Mouse (Mus musculus): ENCODE results near the gene Stk17b. TPM values are rescaled to one million over a fixed set of nuclear protein-coding genes. Genes with fewer than 3 reads are reported as not detected.
"Not testable (repeated sequence)": the region's sequence is repeated elsewhere in the genome, so short reads cannot be mapped to it uniquely, and the experiment has no call there.

Stk17b gene
- polyA plus RNA-seq, 1 experiment: 81.1 TPM

GRCm38 (mm10) chr1:53772967-53773366 is 12.1 kb downstream of the Stk17b start:
- no peak overlapping the region for H3K4me3 ChIP-seq (ENCODE audit: insufficient read depth, low read length)
- H3K4me1 ChIP-seq (ENCODE audit: control insufficient read depth, insufficient read depth, low read length): peaks cover 26% of the 10 kb centered on the region
- TF ChIP-seq CTCF (IDR thresholded peaks at IDR 0.05; ENCODE audit: low read depth, low read length) (no peak), POLR2A (IDR thresholded peaks at IDR 0.05; ENCODE audit: borderline replicate concordance, low read depth, low read length) (no peak)
- H3K27ac ChIP-seq (ENCODE audit: insufficient read depth, low read depth, low read length): peak overlapping the region; percentile 94

DNA sequence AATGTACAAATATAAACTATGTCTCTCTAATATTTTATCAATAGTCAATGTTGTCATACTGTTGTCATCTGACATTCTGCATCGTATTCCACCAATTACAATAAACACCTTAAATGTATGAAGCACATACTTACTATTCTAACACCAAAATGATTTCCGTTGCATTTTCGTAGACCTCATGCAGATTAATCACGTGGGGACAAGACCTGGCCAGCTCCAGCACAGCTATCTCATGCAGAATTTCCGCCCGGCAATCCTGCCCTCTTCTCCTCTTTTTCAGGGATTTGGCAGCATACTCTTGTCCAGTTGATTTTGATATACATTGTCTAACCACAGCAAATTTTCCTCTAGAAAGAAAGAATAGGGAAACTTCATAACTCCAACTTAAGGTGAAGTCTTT is 13.5 kb downstream of the Stk17b start:
- TF ChIP-seq POLR2A (IDR thresholded peaks at IDR 0.05; ENCODE audit: borderline replicate concordance, low read depth, low read length) (no peak), CTCF (IDR thresholded peaks at IDR 0.05; ENCODE audit: low read depth, low read length) (no peak)
- Histone ChIP-seq H3K4me3 (ENCODE audit: insufficient read depth, low read length) (no peak overlapping the region), H3K27ac (ENCODE audit: insufficient read depth, low read depth, low read length) (no peak overlapping the region)

GRCm38 (mm10) chr1:53766112-53766511 is 18.9 kb downstream of the Stk17b start:
- TF ChIP-seq POLR2A (IDR thresholded peaks at IDR 0.05; ENCODE audit: borderline replicate concordance, low read depth, low read length) (no peak), CTCF (IDR thresholded peaks at IDR 0.05; ENCODE audit: low read depth, low read length) (no peak)
- H3K4me1 ChIP-seq (ENCODE audit: control insufficient read depth, insufficient read depth, low read length): peaks cover 12% of the 10 kb centered on the region
- H3K27ac ChIP-seq (ENCODE audit: insufficient read depth, low read depth, low read length): no peak overlapping the region
- no peak overlapping the region for H3K4me3 ChIP-seq (ENCODE audit: insufficient read depth, low read length)

More for the DNA sequence above, 13.5 kb downstream of the Stk17b start:
- peaks cover 23% of the 10 kb centered on the region for H3K4me1 ChIP-seq (ENCODE audit: control insufficient read depth, insufficient read depth, low read length)

- H3K27ac ChIP-seq (ENCODE audit: insufficient read depth, low read depth, low read length): no peak overlapping the region
- TF ChIP-seq CTCF (IDR thresholded peaks at IDR 0.05; ENCODE audit: low read depth, low read length) (no peak), POLR2A (IDR thresholded peaks at IDR 0.05; ENCODE audit: borderline replicate concordance, low read depth, low read length) (no peak)
- no peak overlapping the region for H3K4me3 ChIP-seq (ENCODE audit: insufficient read depth, low read length)
Observed at GRCm38 (mm10) chr1:53757316-53757715, 27.7 kb downstream of the Stk17b start.

GRCm38 (mm10) chr1:53753501-53753900 is 31.5 kb downstream of the Stk17b start:
- H3K4me3 ChIP-seq (ENCODE audit: insufficient read depth, low read length); H3K27ac ChIP-seq (ENCODE audit: insufficient read depth, low read depth, low read length); H3K4me1 ChIP-seq (ENCODE audit: control insufficient read depth, insufficient read depth, low read length): not testable (repeated sequence)

More at GRCm38 (mm10) chr1:53757316-53757715, 27.7 kb downstream of the Stk17b start:
- peaks cover 12% of the 10 kb centered on the region for H3K4me1 ChIP-seq (ENCODE audit: control insufficient read depth, insufficient read depth, low read length)

DNA sequence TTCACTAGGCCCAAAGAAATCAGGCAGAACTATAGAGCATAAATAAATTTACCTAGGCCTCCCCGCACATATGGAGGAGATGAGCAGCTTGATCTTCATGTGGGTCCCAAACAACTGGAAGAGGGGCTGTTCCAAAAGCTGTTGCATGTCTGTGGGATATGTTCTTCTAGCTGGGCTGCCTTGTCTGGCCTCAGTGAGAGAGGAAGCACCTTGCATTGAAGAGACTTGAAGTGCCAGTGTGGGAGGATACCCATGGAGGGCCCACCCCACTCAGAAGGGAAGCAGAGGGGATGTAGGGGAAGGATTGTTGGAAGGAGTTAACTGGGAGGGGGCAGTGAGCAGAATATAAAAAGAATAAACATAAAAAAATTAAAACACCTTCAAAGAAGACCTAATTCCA is 33.9 kb downstream of the Stk17b start:
- H3K4me1 ChIP-seq (ENCODE audit: control insufficient read depth, insufficient read depth, low read length): peaks cover 3% of the 10 kb centered on the region
- H3K27ac ChIP-seq (ENCODE audit: insufficient read depth, low read depth, low read length): no peak overlapping the region
- no peak overlapping the region for H3K4me3 ChIP-seq (ENCODE audit: insufficient read depth, low read length)
- TF ChIP-seq CTCF (IDR thresholded peaks at IDR 0.05; ENCODE audit: low read depth, low read length) (no peak), POLR2A (IDR thresholded peaks at IDR 0.05; ENCODE audit: borderline replicate concordance, low read depth, low read length) (no peak)

- H3K4me3 ChIP-seq (ENCODE audit: insufficient read depth, low read length); H3K4me1 ChIP-seq (ENCODE audit: control insufficient read depth, insufficient read depth, low read length); H3K27ac ChIP-seq (ENCODE audit: insufficient read depth, low read depth, low read length): not testable (repeated sequence)
Observed at GRCm38 (mm10) chr1:53750697-53751096, 34.3 kb downstream of the Stk17b start.

- H3K4me3 ChIP-seq (ENCODE audit: insufficient read depth, low read length); H3K27ac ChIP-seq (ENCODE audit: insufficient read depth, low read depth, low read length); H3K4me1 ChIP-seq (ENCODE audit: control insufficient read depth, insufficient read depth, low read length): not testable (repeated sequence)
Observed at GRCm38 (mm10) chr1:53749881-53750385, 35.1 kb downstream of the Stk17b start.

- H3K4me3 ChIP-seq (ENCODE audit: insufficient read depth, low read length): no peak overlapping the region
- no peak for TF ChIP-seq CTCF (IDR thresholded peaks at IDR 0.05; ENCODE audit: low read depth, low read length)
- TF ChIP-seq POLR2A (IDR thresholded peaks at IDR 0.05; ENCODE audit: borderline replicate concordance, low read depth, low read length): no peak
- no peak overlapping the region for H3K27ac ChIP-seq (ENCODE audit: insufficient read depth, low read depth, low read length)
- H3K4me1 ChIP-seq (ENCODE audit: control insufficient read depth, insufficient read depth, low read length): no peaks in the 10 kb centered on the region
Observed at GRCm38 (mm10) chr1:53748571-53748970, 36.5 kb downstream of the Stk17b start.

DNA sequence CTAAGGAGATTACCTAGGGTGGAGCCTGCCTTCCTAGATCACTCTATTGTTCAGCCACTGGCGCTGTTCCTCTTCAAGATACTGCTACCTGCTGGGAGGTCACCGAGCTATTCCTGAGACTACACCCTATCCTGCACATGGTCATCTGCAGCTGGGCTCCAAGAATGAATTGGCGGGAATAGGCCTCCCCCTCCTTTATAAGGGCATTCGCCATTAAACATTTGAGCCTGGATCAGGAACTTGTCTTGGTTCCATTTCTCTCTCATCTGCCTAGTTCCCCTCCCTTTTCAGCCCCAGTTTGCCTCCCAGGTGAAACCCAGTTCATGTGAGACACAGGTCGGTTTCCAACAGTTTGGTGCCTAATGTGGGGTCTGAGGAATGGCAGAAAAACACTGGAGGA is 39.0 kb downstream of the Stk17b start:
- TF ChIP-seq POLR2A (IDR thresholded peaks at IDR 0.05; ENCODE audit: borderline replicate concordance, low read depth, low read length) (no peak), CTCF (IDR thresholded peaks at IDR 0.05; ENCODE audit: low read depth, low read length) (no peak)
- Histone ChIP-seq H3K27ac (ENCODE audit: insufficient read depth, low read depth, low read length) (no peak overlapping the region), H3K4me3 (ENCODE audit: insufficient read depth, low read length) (no peak overlapping the region), H3K4me1 (ENCODE audit: control insufficient read depth, insufficient read depth, low read length) (peaks cover 14% of the 10 kb centered on the region)

DNA sequence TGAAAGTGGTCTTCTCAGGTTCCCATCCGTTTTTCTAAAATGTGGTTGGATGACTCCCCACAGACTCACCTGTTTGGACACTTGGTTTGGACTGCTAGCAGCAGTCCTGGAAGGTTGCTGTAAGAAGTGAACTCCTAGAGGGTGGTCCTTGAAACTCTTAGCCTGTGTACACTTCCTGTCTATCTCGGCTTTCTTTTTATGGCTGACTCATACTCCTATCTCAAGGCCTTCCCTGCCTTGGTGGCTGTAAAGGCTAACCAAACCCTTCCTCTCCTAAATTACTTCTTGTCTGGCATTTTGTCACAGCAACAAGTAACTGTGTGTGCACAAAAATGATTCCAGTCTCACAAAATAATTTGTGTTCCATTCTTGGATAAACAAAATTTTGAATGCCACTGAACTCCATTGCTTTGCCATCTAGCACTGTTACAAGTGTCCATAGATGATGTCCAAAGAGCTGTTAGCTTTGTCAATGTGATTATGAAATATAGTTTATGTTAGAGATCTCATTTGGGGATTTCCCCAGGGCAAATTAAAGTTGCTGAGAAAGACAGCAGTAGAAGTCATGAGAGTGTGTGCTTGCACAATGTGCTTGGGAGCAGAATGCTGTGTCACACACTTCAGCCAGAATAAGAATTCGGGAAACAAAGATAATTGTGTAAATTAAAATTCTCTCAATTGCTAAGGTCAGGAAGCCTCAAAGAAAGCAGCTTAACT is 43.1 kb downstream of the Stk17b start:
- Histone ChIP-seq H3K4me1 (ENCODE audit: control insufficient read depth, insufficient read depth, low read length) (peaks cover 14% of the 10 kb centered on the region), H3K27ac (ENCODE audit: insufficient read depth, low read depth, low read length) (peak overlapping the region; percentile 76), H3K4me3 (ENCODE audit: insufficient read depth, low read length) (no peak overlapping the region)
- no peak for TF ChIP-seq POLR2A (IDR thresholded peaks at IDR 0.05; ENCODE audit: borderline replicate concordance, low read depth, low read length)
- no peak for TF ChIP-seq CTCF (IDR thresholded peaks at IDR 0.05; ENCODE audit: low read depth, low read length)

Measured in bone marrow macrophage, adult 2 months (primary cell).